ENCODE assay signal across 14 mouse cellular contexts in genomic region chr10:127776011-127776410, GRCm38 (mm10). TPM values are rescaled to one million over a fixed set of nuclear protein-coding genes. Genes with fewer than 3 reads are reported as not detected.
"Had no signal": no experiment of that assay in that cellular context is flagged by ENCODE, and none has a peak within 500 bp of the region (broad histone marks: within the 10 kb centered on the region; RNA-seq: fewer than 3 reads in every experiment).

TSS of gene Rdh9 (plus strand) at chr10:127776386.

- H3K9me3 ChIP-seq: kidney, embryonic 15.5 days; limb, embryonic 10.5 days; midbrain, embryonic 12.5 days; neural tube, embryonic 13.5 days had no signal

- H3K27me3 ChIP-seq: kidney, embryonic 15.5 days; midbrain, embryonic 12.5 days; neural tube, embryonic 13.5 days had no signal

- H3K4me2 ChIP-seq: kidney, embryonic 15.5 days; midbrain, embryonic 12.5 days; neural tube, embryonic 13.5 days had no signal

- H3K4me1 ChIP-seq: kidney, embryonic 15.5 days; limb, embryonic 10.5 days; midbrain, embryonic 12.5 days; neural tube, embryonic 13.5 days had no signal

- DNase-seq: kidney, adult 2 months; kidney, postnatal 14 days; layer of hippocampus, adult 9-11 months; layer of hippocampus, postnatal 36 days; lung, adult 18-20 months; right cerebral cortex, postnatal 14 days; thymus, adult 18-20 months; thymus, postnatal 14 days had no signal

- H3K36me3 ChIP-seq: kidney, embryonic 15.5 days; limb, embryonic 10.5 days; midbrain, embryonic 12.5 days; neural tube, embryonic 13.5 days had no signal

- H3K27ac ChIP-seq: kidney, embryonic 15.5 days; limb, embryonic 10.5 days; midbrain, embryonic 12.5 days; neural tube, embryonic 13.5 days had no signal

- H3K9ac ChIP-seq: kidney, embryonic 15.5 days; midbrain, embryonic 12.5 days; neural tube, embryonic 13.5 days had no signal

- ATAC-seq: midbrain, embryonic 16.5 days had no signal

- H3K4me3 ChIP-seq: kidney, embryonic 15.5 days; limb, embryonic 10.5 days; midbrain, embryonic 12.5 days; neural tube, embryonic 13.5 days had no signal

RNA-seq across cellular contexts. Expression of gene Rdh9, which starts in this region (rescaled TPM):
- polyA plus RNA-seq: kidney, embryonic 15.5 days; lung, embryonic 16.5 days; midbrain, embryonic 12.5 days; midbrain, embryonic 16.5 days had no signal
